Mouse (Mus musculus) myocyte (in vitro differentiated cells): ENCODE data around the gene Rbm47.

Experiments used
- E2F4 ChIP-seq: IDR thresholded peaks from one replicate; pipeline ENCODE4 v1.6.1; 2011; ENCODE audit warnings: mild to moderate bottlenecking, control low read depth, moderate library complexity; ENCODE audit not compliant: insufficient read depth
- MAX ChIP-seq: IDR thresholded peaks from one replicate; pipeline ENCODE4 v1.6.1; 2011; ENCODE audit warnings: low read depth, mild to moderate bottlenecking, control low read depth
- MYOD1 ChIP-seq, 3 experiments: IDR thresholded peaks; one replicate each; pipeline ENCODE4 v1.6.1; 2011; ENCODE audit warnings: control low read depth in 2 of 3, low read depth in 2 of 3, mild to moderate bottlenecking in 2 of 3, moderate library complexity in 1 of 3; ENCODE audit not compliant: insufficient read length in 2 of 3, control insufficient read depth in 1 of 3
- MYOG ChIP-seq, 3 experiments: IDR thresholded peaks; one replicate each; pipeline ENCODE4 v1.6.1; 2011; ENCODE audit warnings: control low read depth in 2 of 3, low read depth in 2 of 3, mild to moderate bottlenecking in 2 of 3; ENCODE audit not compliant: insufficient read length in 2 of 3, control insufficient read depth in 1 of 3, insufficient read depth in 1 of 3
- POLR2A ChIP-seq: IDR thresholded peaks from one replicate; pipeline ENCODE4 v1.6.1; 2011; ENCODE audit warnings: low read depth, mild to moderate bottlenecking, control low read depth, moderate library complexity; ENCODE audit not compliant: insufficient read length
- POLR2AphosphoS2 ChIP-seq: IDR thresholded peaks from one replicate; pipeline ENCODE4 v1.6.1; 2011; ENCODE audit warnings: low read depth, control low read depth; ENCODE audit not compliant: insufficient read length
- REST ChIP-seq: IDR thresholded peaks from one replicate; pipeline ENCODE4 v1.6.1; 2011; ENCODE audit warnings: mild to moderate bottlenecking, control low read depth, moderate library complexity; ENCODE audit not compliant: insufficient read depth, insufficient read length
- SRF ChIP-seq: IDR thresholded peaks from one replicate; pipeline ENCODE4 v1.6.1; 2011; ENCODE audit warnings: low read depth; ENCODE audit not compliant: control insufficient read depth, insufficient read length
- TCF12 ChIP-seq: IDR thresholded peaks from one replicate; pipeline ENCODE4 v1.6.1; 2011; ENCODE audit warnings: mild to moderate bottlenecking, control low read depth; ENCODE audit not compliant: poor library complexity, insufficient read depth, severe bottlenecking
- TCF3 ChIP-seq: IDR thresholded peaks from one replicate; pipeline ENCODE4 v1.6.1; 2011; ENCODE audit warnings: low read depth, control low read depth; ENCODE audit not compliant: insufficient read length
- USF1 ChIP-seq: IDR thresholded peaks from one replicate; pipeline ENCODE4 v1.6.1; 2011; ENCODE audit warnings: low read depth, mild to moderate bottlenecking, control low read depth, moderate library complexity

GRCm38 (mm10) chr5:66058844-66059243, 114.1 kb downstream of the Rbm47 start:
- TF ChIP-seq TCF12 = no peak
- TF ChIP-seq USF1 = no peak
- no peak for TF ChIP-seq POLR2AphosphoS2
- no peak for TF ChIP-seq POLR2A
- no peak for TF ChIP-seq REST
- TF ChIP-seq TCF3 = no peak
- no peak for TF ChIP-seq E2F4
- no peak for TF ChIP-seq MAX
- TF ChIP-seq MYOD1 (IDR thresholded peaks at IDR 0.05; ENCODE audit: control insufficient read depth in 1 of 3, insufficient read length in 2 of 3, low read depth in 2 of 3) = no peak
- TF ChIP-seq SRF = no peak
- no peak for TF ChIP-seq MYOG (IDR thresholded peaks at IDR 0.05; ENCODE audit: control insufficient read depth in 1 of 3, insufficient read depth in 1 of 3, insufficient read length in 2 of 3, low read depth in 2 of 3)
